16 mouse cellular contexts compared by ENCODE assay signal in the genomic region with DNA sequence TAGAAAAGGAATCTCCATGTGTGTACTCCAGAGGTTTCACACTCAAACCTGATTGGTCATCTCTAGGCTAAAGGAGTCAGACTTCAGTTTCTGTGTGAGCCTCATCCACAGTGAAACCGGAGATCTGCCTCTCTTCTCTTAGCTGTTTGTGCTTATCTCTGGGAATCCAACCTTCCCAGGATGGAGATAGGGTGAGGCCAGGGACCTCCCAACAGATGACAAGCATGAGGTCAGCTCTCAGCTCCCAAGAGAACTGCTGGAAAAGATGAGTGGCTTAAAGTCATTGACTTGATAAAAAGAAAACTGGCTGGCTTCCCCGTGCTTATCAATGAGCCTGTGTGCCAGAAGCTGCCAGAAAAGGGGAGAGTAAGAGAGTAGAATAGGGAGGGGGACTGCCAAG.
"Had no signal": no experiment of that assay in that cellular context is flagged by ENCODE, and none has a peak within 500 bp of the region (broad histone marks: within the 10 kb centered on the region; RNA-seq: fewer than 3 reads in every experiment).

No protein-coding gene starts in this region.

- H3K36me3 ChIP-seq: kidney, embryonic 15.5 days had no signal

- DNase-seq: kidney, adult 11 months; kidney, adult 8-10 months; kidney, postnatal 10 days; kidney, postnatal 36 days; layer of hippocampus, postnatal 36 days; liver, postnatal 0 days; lung, embryonic 14.5 days; midbrain, embryonic 14.5 days; thymus, adult 2 months; thymus, postnatal 25 days had no signal

- H3K4me2 ChIP-seq: kidney, embryonic 15.5 days; lung, embryonic 14.5 days had no signal

- H3K9ac ChIP-seq: kidney, embryonic 15.5 days; liver, embryonic 14.5 days; liver, postnatal 0 days; lung, embryonic 14.5 days had no signal

- H3K27me3 ChIP-seq: kidney, embryonic 15.5 days had no signal

- H3K27ac ChIP-seq: kidney, embryonic 15.5 days; left cerebral cortex, adult 2 months; liver, embryonic 14.5 days; macrophage; stomach, postnatal 0 days had no signal

- H3K9me3 ChIP-seq: kidney, embryonic 15.5 days had no signal

- ATAC-seq: liver, postnatal 0 days; lung, postnatal 0 days had no signal

- H3K4me3 ChIP-seq: kidney, embryonic 15.5 days; left cerebral cortex, adult 2 months had no signal
